Mouse (Mus musculus) myocyte (in vitro differentiated cells): ENCODE results near the gene Cyb561.

ENCODE experiments used
- E2F4 ChIP-seq: IDR thresholded peaks from one replicate; pipeline ENCODE4 v1.6.1; 2011; ENCODE audit warnings: mild to moderate bottlenecking, control low read depth, moderate library complexity; ENCODE audit not compliant: insufficient read depth
- MAX ChIP-seq: IDR thresholded peaks from one replicate; pipeline ENCODE4 v1.6.1; 2011; ENCODE audit warnings: low read depth, mild to moderate bottlenecking, control low read depth
- MYOD1 ChIP-seq, 3 experiments: IDR thresholded peaks; one replicate each; pipeline ENCODE4 v1.6.1; 2011; ENCODE audit warnings: control low read depth in 2 of 3, low read depth in 2 of 3, mild to moderate bottlenecking in 2 of 3, moderate library complexity in 1 of 3; ENCODE audit not compliant: insufficient read length in 2 of 3, control insufficient read depth in 1 of 3
- MYOG ChIP-seq, 3 experiments: IDR thresholded peaks; one replicate each; pipeline ENCODE4 v1.6.1; 2011; ENCODE audit warnings: control low read depth in 2 of 3, low read depth in 2 of 3, mild to moderate bottlenecking in 2 of 3; ENCODE audit not compliant: insufficient read length in 2 of 3, control insufficient read depth in 1 of 3, insufficient read depth in 1 of 3
- POLR2A ChIP-seq: IDR thresholded peaks from one replicate; pipeline ENCODE4 v1.6.1; 2011; ENCODE audit warnings: low read depth, mild to moderate bottlenecking, control low read depth, moderate library complexity; ENCODE audit not compliant: insufficient read length
- POLR2AphosphoS2 ChIP-seq: IDR thresholded peaks from one replicate; pipeline ENCODE4 v1.6.1; 2011; ENCODE audit warnings: low read depth, control low read depth; ENCODE audit not compliant: insufficient read length
- REST ChIP-seq: IDR thresholded peaks from one replicate; pipeline ENCODE4 v1.6.1; 2011; ENCODE audit warnings: mild to moderate bottlenecking, control low read depth, moderate library complexity; ENCODE audit not compliant: insufficient read depth, insufficient read length
- TCF12 ChIP-seq: IDR thresholded peaks from one replicate; pipeline ENCODE4 v1.6.1; 2011; ENCODE audit warnings: mild to moderate bottlenecking, control low read depth; ENCODE audit not compliant: poor library complexity, insufficient read depth, severe bottlenecking
- TCF3 ChIP-seq: IDR thresholded peaks from one replicate; pipeline ENCODE4 v1.6.1; 2011; ENCODE audit warnings: low read depth, control low read depth; ENCODE audit not compliant: insufficient read length

DNA sequence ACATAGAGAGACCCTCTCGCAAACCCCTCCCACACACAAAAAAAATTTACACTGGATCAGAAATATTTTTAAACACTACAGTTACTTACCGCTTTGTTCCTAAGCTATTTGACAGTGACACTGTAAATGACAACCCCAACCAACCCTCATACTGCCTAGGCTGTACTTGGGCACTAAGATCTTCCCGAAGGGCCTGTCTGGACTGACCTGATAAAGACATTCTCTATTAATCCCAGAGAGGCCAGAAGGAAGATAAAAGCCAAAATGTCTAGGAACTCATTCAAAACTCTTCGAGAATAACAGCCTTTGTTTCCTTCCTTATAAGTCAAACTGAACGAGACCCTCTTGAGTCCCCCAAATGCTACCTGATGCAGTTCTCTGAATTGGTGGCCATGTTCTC, 31.9 kb downstream of the Cyb561 start:
- TF ChIP-seq POLR2AphosphoS2 (no peak), MYOG (IDR thresholded peaks at IDR 0.05; ENCODE audit: control insufficient read depth in 1 of 3, insufficient read depth in 1 of 3, insufficient read length in 2 of 3, low read depth in 2 of 3) (no peak), MYOD1 (IDR thresholded peaks at IDR 0.05; ENCODE audit: control insufficient read depth in 1 of 3, insufficient read length in 2 of 3, low read depth in 2 of 3) (no peak), MAX (no peak), POLR2A (no peak), TCF12 (no peak), TCF3 (no peak), E2F4 (no peak), REST (no peak)
